Mouse (Mus musculus) kidney, adult 2 months (tissue): Measurements from ENCODE around the gene Jazf1. TPM values are rescaled to one million over a fixed set of nuclear protein-coding genes. Genes with fewer than 3 reads are reported as not detected.

Experiments used
- DNase-seq: peaks from one replicate; pipeline ENCODE4 v3.0.0; 2021
- H3K27ac ChIP-seq: fragments of 200-500 bp; 2 replicates; pipeline ENCODE4 v1.5.1; 2012; ENCODE audit warnings: low read depth, low read length, control low read depth, inconsistent platforms; ENCODE audit not compliant: insufficient read depth
- H3K27me3 ChIP-seq: fragments of 200-500 bp; replicated peaks from 2 replicates; pipeline ENCODE4 v1.6.1; 2012; ENCODE audit warnings: mild to moderate bottlenecking, moderate library complexity, low read length, inconsistent platforms; ENCODE audit not compliant: control insufficient read depth, insufficient read depth
- H3K36me3 ChIP-seq: fragments of 200-500 bp; 2 replicates; pipeline ENCODE4 v1.6.1; 2012; ENCODE audit warnings: mild to moderate bottlenecking, moderate library complexity, low read length, inconsistent platforms; ENCODE audit not compliant: control insufficient read depth, insufficient read depth
- H3K4me1 ChIP-seq: fragments of 200-500 bp; 2 replicates; pipeline ENCODE4 v1.6.1; 2011; ENCODE audit warnings: low read length; ENCODE audit not compliant: control insufficient read depth, insufficient read depth
- H3K4me3 ChIP-seq: fragments of 200-500 bp; 2 replicates; pipeline ENCODE4 v1.5.1; 2011; ENCODE audit warnings: mild to moderate bottlenecking, low read depth, low read length, control low read depth; ENCODE audit not compliant: insufficient read depth
- CTCF ChIP-seq: fragments of 200-500 bp; conservative IDR thresholded peaks from 2 replicates; pipeline ENCODE4 v1.5.1; 2011; ENCODE audit warnings: low read depth, mild to moderate bottlenecking, control low read depth, low read length, moderate library complexity, mixed read lengths; ENCODE audit not compliant: insufficient read depth, insufficient read length
- POLR2A ChIP-seq: fragments of 200-500 bp; IDR thresholded peaks from one replicate; pipeline ENCODE4 v1.6.1; 2011; ENCODE audit warnings: low read depth, low read length, control low read depth
- WGBS: fragments of 180-500 bp; shearing (Covaris S2); methylation state at CpG from one replicate; pipeline ENCODE4 v1.1.7; 2018; 5-methylcytosine and 5-hydroxymethylcytosine counted together
- polyA plus RNA-seq: library from polyadenylated mRNA; depleted of rRNA; stranded (reverse); fragments of >200 nt; gene quantifications from 2 replicates; pipeline ENCODE4 v1.2.3, GENCODE M21; 2012

Jazf1 gene
- polyA plus RNA-seq, 1 experiment = 0.84 TPM

GRCm38 (mm10) chr6:53067446-53067988, 914 bp downstream of the Jazf1 start:
- no peak for DNase-seq
- Histone ChIP-seq H3K27ac (no peak overlapping the region), H3K27me3 (peaks cover 3% of the 10 kb centered on the region), H3K4me3 (peak overlapping the region; percentile 62), H3K4me1 (no peaks in the 10 kb centered on the region), H3K36me3 (no peaks in the 10 kb centered on the region)
- no peak for TF ChIP-seq POLR2A
- WGBS = 16% methylated on average over 40 of the region's 41 CpGs

- no peaks in the 10 kb centered on the region for H3K4me1 ChIP-seq
- no peak overlapping the region for H3K27ac ChIP-seq
- DNase-seq = no peak
- 87% methylated on average over 3 of the region's 3 CpGs for WGBS
- no peaks in the 10 kb centered on the region for H3K36me3 ChIP-seq
- no peak overlapping the region for H3K4me3 ChIP-seq
- no peak for TF ChIP-seq CTCF
- TF ChIP-seq POLR2A = no peak
- peaks cover 3% of the 10 kb centered on the region for H3K27me3 ChIP-seq
These were observed 1.5 kb downstream of the Jazf1 start for GRCm38 (mm10) chr6:53066978-53067377.

DNA sequence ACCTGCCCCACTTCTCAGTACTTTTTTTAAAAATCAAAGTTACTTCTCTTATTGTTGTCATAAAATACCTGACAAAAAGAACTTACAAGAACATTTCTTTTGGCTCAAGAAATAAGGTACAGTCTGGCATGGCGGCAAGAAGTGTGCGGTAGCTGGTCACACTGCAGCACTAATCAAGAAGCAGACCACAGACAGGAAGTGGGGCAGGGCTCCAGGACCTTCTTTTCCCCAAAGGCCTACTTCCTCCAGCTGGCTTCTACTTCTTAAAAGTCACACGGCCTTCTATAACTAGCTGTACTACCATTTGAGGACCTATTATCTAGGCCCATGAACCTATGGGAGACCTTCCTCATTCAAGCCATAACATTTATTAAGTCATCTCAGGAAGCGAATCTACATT, 4.4 kb downstream of the Jazf1 start:
- Histone ChIP-seq H3K4me3 (no peak overlapping the region), H3K4me1 (no peaks in the 10 kb centered on the region), H3K27me3 (peaks cover 3% of the 10 kb centered on the region), H3K27ac (no peak overlapping the region), H3K36me3 (no peaks in the 10 kb centered on the region)
- no peak for DNase-seq
- WGBS = 86% methylated on average over 4 of the region's 4 CpGs
- TF ChIP-seq POLR2A = no peak
- no peak for TF ChIP-seq CTCF

GRCm38 (mm10) chr6:53054909-53055308, 13.5 kb downstream of the Jazf1 start:
- no peak for TF ChIP-seq POLR2A
- no peak for TF ChIP-seq CTCF
- Histone ChIP-seq H3K36me3 (no peaks in the 10 kb centered on the region), H3K4me3 (no peak overlapping the region), H3K27me3 (no peaks in the 10 kb centered on the region), H3K27ac (no peak overlapping the region), H3K4me1 (no peaks in the 10 kb centered on the region)
- 38% methylated on average over 2 of the region's 2 CpGs for WGBS
- no peak for DNase-seq

DNA sequence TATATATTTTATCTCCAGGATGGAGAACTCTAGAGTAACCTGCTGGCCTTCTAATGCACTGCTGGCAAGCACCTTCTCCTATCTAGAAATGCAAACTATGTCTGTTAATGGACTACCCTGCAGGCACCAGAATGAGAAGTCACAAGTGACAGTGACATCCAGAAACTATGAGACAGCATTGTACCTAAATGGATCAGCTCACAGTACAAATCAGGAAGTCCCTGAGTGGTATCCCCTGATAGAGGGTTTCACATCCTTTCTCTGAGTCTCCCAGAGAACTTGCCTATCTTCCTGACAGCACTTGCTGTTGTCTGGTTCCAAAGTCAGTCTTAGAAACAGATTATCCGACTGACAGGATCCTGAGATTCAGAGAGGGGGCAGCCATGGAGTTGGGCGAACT, 22.9 kb downstream of the Jazf1 start:
- no peak for DNase-seq
- H3K27me3 ChIP-seq = no peaks in the 10 kb centered on the region
- H3K27ac ChIP-seq = no peak overlapping the region
- no peak for TF ChIP-seq CTCF
- TF ChIP-seq POLR2A = no peak
- H3K36me3 ChIP-seq = no peaks in the 10 kb centered on the region
- H3K4me1 ChIP-seq = no peaks in the 10 kb centered on the region
- H3K4me3 ChIP-seq = no peak overlapping the region
- 96% methylated on average over 2 of the region's 2 CpGs for WGBS

DNA sequence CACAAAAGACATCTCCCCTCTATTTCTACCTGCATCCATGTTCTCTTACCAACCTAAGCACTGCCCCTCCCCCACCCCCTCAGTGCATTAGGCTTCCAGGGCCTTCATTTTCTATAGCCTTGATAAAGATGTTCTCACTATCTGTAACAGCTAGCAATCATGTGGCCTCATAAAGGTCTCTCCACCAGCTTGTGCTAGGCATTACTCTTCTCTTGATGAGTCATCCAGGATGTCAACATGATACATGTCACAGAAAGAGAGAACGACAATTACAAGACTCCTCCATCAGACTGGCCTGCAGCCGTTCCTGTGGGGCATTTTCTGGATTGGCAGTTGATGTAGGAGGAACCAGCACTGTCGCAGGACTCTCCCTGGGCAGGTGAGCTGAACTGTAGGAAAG, 30.3 kb downstream of the Jazf1 start:
- H3K4me1 ChIP-seq = no peaks in the 10 kb centered on the region
- no peak for DNase-seq
- H3K36me3 ChIP-seq = no peaks in the 10 kb centered on the region
- 81% methylated on average over 3 of the region's 3 CpGs for WGBS
- H3K4me3 ChIP-seq = no peak overlapping the region
- H3K27ac ChIP-seq = no peak overlapping the region
- H3K27me3 ChIP-seq = no peaks in the 10 kb centered on the region
- TF ChIP-seq CTCF (no peak), POLR2A (no peak)

GRCm38 (mm10) chr6:53034362-53035011, 33.9 kb downstream of the Jazf1 start:
- DNase-seq = no peak
- 84% methylated on average over 6 of the region's 6 CpGs for WGBS
- H3K27ac ChIP-seq = no peak overlapping the region
- H3K27me3 ChIP-seq = no peaks in the 10 kb centered on the region
- no peaks in the 10 kb centered on the region for H3K4me1 ChIP-seq
- no peaks in the 10 kb centered on the region for H3K36me3 ChIP-seq
- no peak for TF ChIP-seq CTCF
- no peak for TF ChIP-seq POLR2A
- H3K4me3 ChIP-seq = no peak overlapping the region
